Mouse (Mus musculus): ENCODE data around the gene Scgb3a1.
A peak's percentile ranks its signal among the peaks of the same experiment; 100 is the strongest.

Scgb3a1 gene

GRCm38 (mm10) chr11:49658791-49659469 lies 4.5 kb upstream of the Scgb3a1 start:
- peak; percentile 14 for DNase-seq (ENCODE audit: low spot score)

DNA sequence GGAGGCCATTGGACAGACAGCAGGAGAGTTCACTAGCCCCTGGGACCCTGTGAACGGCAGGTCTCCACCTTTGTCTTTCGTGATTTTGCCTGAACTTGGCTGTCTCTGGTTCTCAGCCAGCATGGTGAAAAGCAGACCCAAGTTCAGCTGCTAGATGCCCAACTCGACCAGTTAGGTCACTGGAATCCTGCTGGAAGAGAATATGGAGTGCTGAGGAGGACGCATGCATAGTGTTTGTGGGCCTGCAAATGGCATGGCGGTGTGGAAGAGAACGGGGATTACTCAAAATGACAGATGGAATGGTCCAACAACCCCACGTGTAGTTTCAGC lies 4.0 kb upstream of the Scgb3a1 start:
- DNase-seq (ENCODE audit: low spot score) = no peak

DNA sequence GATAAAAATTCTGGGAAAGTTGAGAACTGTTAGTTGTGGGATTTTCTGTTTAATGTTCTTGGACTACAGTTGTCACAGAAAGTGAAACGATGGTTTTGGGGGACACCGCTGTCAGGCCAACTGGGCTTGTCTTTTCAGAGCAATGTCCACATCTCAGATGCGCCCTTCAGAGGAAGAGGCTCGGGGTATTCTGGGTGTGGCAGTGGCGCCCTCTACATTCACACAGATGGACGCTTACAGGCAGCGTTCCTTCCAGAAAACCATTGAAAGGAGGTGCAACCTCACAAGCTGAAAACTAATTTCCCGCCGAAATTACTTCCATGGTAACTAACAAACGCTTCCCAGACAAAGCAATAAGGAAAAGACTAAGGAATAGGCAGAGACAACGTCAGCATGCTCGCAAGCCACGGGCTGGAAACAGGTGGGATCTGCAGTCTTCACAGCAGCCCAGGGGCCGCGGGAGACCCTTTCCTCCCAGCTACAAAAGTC lies 1.1 kb upstream of the Scgb3a1 start:
- no peak for DNase-seq (ENCODE audit: low spot score)

- no peak for DNase-seq (ENCODE audit: low spot score)
Observed at GRCm38 (mm10) chr11:49664262-49665140, 1.1 kb downstream of the Scgb3a1 start.

DNA sequence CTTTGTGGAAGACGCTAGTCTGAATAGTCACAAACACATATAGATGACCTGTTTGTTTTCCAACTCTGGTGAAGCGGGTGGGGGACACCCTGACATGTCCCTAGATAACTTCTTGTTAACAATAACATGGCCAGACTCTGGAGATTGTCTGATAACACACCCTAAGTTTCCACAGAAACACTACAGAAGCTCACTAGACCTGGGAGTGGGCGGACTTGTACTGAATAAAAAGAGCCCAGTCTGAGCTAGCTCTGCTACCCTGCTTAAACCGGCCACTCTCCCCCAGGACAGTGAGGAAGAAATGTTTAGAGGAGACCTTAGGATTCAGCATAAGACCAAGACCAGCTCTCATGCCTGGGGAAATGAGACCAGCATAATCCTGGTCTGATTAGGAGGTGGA lies 2.1 kb downstream of the Scgb3a1 start:
- no peak for DNase-seq (ENCODE audit: low spot score)

DNA sequence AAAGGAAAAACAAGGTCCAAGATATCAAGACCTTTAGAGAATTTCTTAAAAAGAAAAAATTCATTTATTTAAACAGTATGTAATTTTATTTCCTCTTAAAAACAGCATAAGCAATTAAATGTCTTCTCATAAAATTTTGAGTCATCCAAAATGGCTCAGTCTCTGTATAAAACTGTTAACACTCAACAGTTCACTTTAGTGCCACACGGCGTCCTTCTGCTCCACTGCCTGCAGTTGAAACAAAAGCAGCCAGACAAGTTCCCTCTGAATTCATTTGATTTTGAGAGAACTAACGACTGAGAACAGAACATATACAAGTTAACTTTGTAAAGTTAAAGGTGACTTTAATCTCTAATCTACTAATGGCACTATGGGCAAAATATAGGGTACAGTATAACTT lies 10.0 kb downstream of the Scgb3a1 start:
- DNase-seq (ENCODE audit: low spot score) = no peak

DNA sequence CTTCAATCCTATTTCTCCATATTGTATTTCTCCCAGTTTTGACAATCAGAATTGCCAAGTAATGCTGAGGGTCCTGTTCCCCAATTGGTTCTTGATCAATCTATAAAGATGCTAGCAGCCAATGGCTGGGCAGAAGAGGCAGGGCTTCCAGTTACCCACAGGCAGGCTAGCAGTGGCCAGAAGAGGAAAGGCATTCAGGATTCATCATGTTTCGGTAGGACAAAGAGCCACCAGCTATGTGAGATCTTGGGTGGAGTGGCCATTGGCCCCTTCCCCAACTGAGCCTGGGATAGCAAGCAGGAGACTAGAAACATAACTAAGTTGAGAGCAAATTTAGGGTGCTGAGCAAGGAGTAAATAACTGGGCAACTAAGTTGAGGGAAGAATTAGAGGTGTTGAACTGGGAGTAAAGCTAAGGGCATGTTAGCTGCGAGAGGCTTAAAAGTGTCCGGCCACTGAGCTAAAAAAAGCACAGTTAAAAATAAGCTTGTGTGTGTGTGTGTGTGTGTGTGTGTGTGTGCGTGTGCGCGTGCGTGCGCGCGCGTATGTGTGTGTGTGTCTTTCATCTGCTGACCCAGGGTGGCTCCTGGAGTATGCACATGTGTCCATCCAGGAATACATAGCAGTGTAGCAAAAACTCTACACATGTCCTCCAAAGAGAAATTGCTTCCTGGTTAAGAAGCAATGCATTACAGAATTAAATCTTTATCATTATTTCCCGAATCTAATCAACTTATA lies 21.0 kb downstream of the Scgb3a1 start:
- DNase-seq (ENCODE audit: low spot score) = no peak

DNA sequence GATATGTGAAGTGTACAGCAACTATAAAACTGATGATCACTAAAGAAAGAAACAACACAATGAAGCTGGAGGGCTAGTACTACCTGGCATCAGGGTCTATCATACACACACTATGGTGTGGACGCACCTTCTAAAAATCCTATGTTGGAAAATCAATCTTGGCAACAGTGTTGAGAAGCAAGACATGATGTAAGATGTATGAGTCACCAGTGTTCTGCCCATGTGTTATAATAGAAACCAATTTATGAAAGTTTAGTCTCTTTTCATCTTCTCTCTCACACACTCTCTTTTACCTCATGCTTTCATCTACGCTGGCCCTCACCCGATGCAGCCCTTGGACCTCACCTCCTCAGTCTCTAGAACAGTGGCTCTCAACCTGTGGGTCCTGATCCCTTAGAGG lies 31.6 kb downstream of the Scgb3a1 start:
- no peak for DNase-seq (ENCODE audit: low spot score)

- DNase-seq (ENCODE audit: low spot score) = no peak
Observed at GRCm38 (mm10) chr11:49695695-49696094, 32.3 kb downstream of the Scgb3a1 start.

GRCm38 (mm10) chr11:49696472-49696871 lies 33.1 kb downstream of the Scgb3a1 start:
- no peak for DNase-seq (ENCODE audit: low spot score)

DNA sequence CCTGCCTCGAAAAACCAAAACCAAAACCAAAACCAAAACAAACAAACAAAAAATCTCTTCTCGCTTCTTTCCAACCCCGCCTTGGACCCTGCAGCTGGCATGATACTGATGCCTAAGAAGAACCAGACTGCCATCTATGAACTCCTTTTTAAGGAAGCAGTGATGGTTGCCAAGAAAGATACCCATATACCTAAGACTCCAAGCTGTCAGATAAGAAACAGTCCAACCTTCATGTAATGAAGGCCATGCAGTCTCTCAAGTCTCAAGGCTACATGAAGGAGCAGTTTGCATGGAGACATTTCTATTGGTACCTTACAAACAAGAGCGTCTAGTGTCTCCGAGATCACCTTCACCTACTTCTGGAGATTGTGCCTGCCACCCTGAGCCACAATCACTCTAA lies 34.4 kb downstream of the Scgb3a1 start:
- no peak for DNase-seq (ENCODE audit: low spot score)

DNA sequence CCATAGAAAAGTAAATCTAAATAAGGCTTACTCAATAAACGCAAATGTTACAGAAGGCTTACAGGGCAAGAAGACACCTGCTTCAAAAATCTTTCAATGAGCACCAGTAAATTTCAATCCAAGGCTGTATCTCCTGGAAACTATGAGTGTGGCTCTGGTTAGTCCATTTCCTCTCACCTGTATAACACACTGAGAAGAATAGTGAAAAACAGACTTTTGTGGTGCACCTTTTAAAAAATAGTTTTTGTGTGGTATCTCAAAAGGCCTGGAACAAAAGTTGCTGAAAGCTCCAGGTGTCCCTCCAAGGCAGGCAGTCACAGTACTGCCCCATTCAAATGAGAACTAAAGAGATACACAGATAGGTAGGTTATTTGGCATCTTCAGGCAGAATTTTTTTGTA lies 35.7 kb downstream of the Scgb3a1 start:
- no peak for DNase-seq (ENCODE audit: low spot score)

- no peak for DNase-seq (ENCODE audit: low spot score)
Observed at GRCm38 (mm10) chr11:49702014-49702413, 38.6 kb downstream of the Scgb3a1 start.

GRCm38 (mm10) chr11:49704804-49705203 lies 41.4 kb downstream of the Scgb3a1 start:
- no peak for DNase-seq (ENCODE audit: low spot score)

DNA sequence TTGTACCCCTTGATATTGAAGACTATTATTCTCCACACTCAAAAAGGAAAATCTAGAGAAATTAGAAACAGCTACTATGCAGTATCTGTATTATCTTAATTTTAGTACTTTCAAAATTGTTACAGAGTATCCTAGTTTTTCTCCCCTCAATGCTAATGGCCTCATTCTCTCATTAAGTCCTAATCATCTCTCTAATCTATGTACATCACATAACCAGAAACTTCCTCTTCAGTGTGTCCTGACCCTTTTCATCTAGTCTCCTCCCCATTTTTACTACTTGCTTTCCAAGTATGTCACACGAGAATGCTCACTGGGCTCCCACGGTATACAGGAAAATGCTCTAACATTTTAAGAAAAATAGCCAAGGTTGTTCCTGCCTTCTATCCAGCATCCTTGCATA lies 44.4 kb downstream of the Scgb3a1 start:
- DNase-seq (ENCODE audit: low spot score) = no peak

GRCm38 (mm10) chr11:49710664-49711063 lies 47.3 kb downstream of the Scgb3a1 start:
- DNase-seq (ENCODE audit: low spot score) = no peak

GRCm38 (mm10) chr11:49711981-49712554 lies 48.7 kb downstream of the Scgb3a1 start:
- peak; percentile 64 for DNase-seq (ENCODE audit: low spot score)

DNA sequence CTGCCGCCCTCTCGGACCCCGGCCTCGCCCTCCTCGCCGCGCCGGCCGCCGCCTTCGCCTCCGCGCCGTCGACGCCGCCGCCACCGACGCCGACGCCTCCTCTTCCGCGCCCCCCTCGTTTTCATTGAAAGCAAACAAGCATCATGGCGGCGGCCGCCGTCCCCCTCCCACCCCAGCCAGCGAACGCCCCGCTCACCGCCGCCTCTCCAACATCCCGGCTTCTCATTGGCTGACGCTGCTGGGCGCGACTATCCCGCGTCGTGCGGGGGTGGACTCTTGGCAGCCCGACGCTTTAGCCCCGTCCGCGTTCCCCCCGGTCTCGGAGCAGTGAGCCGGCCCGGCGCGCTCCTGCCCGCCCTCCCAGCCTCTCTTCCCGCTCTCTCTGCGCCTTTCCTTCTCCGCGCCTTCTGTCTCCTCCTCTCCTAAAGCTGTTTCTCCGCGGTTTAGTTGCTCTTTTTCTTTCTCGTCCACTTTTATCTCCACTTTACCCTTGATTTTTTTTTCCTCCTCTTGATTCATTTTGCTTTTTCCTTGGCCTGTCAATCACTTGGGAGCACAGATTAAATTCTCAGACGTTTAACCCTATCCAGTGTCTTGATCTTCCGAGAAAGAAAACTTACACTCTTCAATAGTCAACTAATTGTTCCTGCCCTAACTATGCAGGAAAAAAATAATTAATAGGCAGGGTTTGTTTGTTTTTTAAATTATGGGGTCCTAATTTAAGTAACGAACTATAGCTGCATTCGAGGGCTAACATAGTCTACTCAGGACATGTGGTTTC lies 49.3 kb downstream of the Scgb3a1 start, which contains the start of gene Cnot6:
Cnot6 (minus strand) TSS at position 169 of the 781 bp plus-strand sequence.
- DNase-seq (ENCODE audit: low spot score) = peak; percentile 98

- DNase-seq (ENCODE audit: low spot score) = no peak
Observed at GRCm38 (mm10) chr11:49713336-49714334, 50.2 kb downstream of the Scgb3a1 start.
